Mouse (Mus musculus) G1E (cell line): ENCODE results near the gene Trpc7.

Experiments
- CTCF ChIP-seq: IDR thresholded peaks from 2 replicates; pipeline ENCODE4 v1.5.1; 2012; ENCODE audit warnings: low read depth, low read length, inconsistent platforms, mixed read lengths
- GATA1 ChIP-seq: IDR thresholded peaks from 2 replicates; pipeline ENCODE4 v1.6.1; 2012; ENCODE audit warnings: borderline replicate concordance, low read length, inconsistent platforms, mixed read lengths

GRCm38 (mm10) chr13:56930421-56930820 is 34.6 kb upstream of the Trpc7 start:
- TF ChIP-seq CTCF (no peak), GATA1 (no peak)
